Mouse (Mus musculus) embryonic fibroblast, embryonic 13.5 days (primary cell): ENCODE data around the gene Zfp84.

Experiments
- CTCF ChIP-seq: IDR thresholded peaks from 2 replicates; pipeline ENCODE4 v1.5.1; 2011; ENCODE audit warnings: mild to moderate bottlenecking, control low read depth, low read length, moderate library complexity, borderline replicate concordance; ENCODE audit not compliant: insufficient read depth
- POLR2A ChIP-seq: IDR thresholded peaks from 2 replicates; pipeline ENCODE4 v1.6.1; 2011; ENCODE audit warnings: low read depth, mild to moderate bottlenecking, control low read depth, low read length, moderate library complexity

- no peak for TF ChIP-seq POLR2A
- no peak for TF ChIP-seq CTCF
Observed at GRCm38 (mm10) chr7:29828001-29828400, 59.6 kb downstream of the Zfp84 start.
